Mouse (Mus musculus) midbrain, embryonic 11.5 days (tissue): ENCODE results near the gene Ffar3. TPM values are rescaled to one million over a fixed set of nuclear protein-coding genes. Genes with fewer than 3 reads are reported as not detected.

Experiments used
- ATAC-seq: fragments of 200-750 bp; cut with Nextera tagmentation; 2 replicates; pipeline ENCODE4 v1.8.0; 2017; ENCODE audit warnings: moderate TSS enrichment, moderate library complexity; ENCODE audit not compliant: low FRiP score
- DNase-seq: peaks from one replicate; pipeline ENCODE4 v3.0.0; 2015; ENCODE audit warnings: low spot score; ENCODE audit errors: missing footprints
- H3K27ac ChIP-seq: fragments of 300-500 bp; sonication (generic); 2 replicates; pipeline ENCODE4 v1.5.1; 2014; ENCODE audit warnings: low read depth, low read length
- H3K27me3 ChIP-seq: fragments of 300-500 bp; sonication (generic); 2 replicates; pipeline ENCODE4 v1.6.1; 2014; ENCODE audit warnings: mild to moderate bottlenecking, low read length, moderate library complexity, mixed read lengths; ENCODE audit not compliant: control insufficient read depth, insufficient read depth
- H3K36me3 ChIP-seq: fragments of 300-500 bp; sonication (generic); 2 replicates; pipeline ENCODE4 v1.6.1; 2014; ENCODE audit warnings: mild to moderate bottlenecking, low read length, moderate library complexity, mixed read lengths; ENCODE audit not compliant: control insufficient read depth, insufficient read depth
- H3K4me1 ChIP-seq: fragments of 300-500 bp; sonication (generic); 2 replicates; pipeline ENCODE4 v1.6.1; 2014; ENCODE audit warnings: low read length; ENCODE audit not compliant: control insufficient read depth, insufficient read depth
- H3K4me2 ChIP-seq: fragments of 300-500 bp; sonication (generic); 2 replicates; pipeline ENCODE4 v1.6.1; 2014; ENCODE audit warnings: mild to moderate bottlenecking, moderate library complexity
- H3K4me3 ChIP-seq: fragments of 300-500 bp; sonication (generic); 2 replicates; pipeline ENCODE4 v1.5.1; 2014; ENCODE audit warnings: low read depth, low read length
- H3K9ac ChIP-seq: fragments of 300-500 bp; sonication (generic); 2 replicates; pipeline ENCODE4 v1.6.1; 2014; ENCODE audit warnings: low read length
- H3K9me3 ChIP-seq: fragments of 300-500 bp; sonication (generic); 2 replicates; pipeline ENCODE4 v1.6.1; 2016; ENCODE audit warnings: low read length; ENCODE audit not compliant: control insufficient read depth
- WGBS: fragments of 180-500 bp; shearing (Covaris S2); extraction: QIAGEN DNeasy Blood & Tissue Kit; methylation state at CpG from one replicate; pipeline ENCODE4 v1.1.7; 2014; 5-methylcytosine and 5-hydroxymethylcytosine counted together
- polyA plus RNA-seq: library from polyadenylated mRNA; unstranded; fragments of >200 nt; fragmentation: Nextera tagmentation; extraction: Ambion mirVana; gene quantifications from 2 replicates; pipeline ENCODE4 v1.2.1, GENCODE M21; 2014

The Ffar3 gene
- not detected in 2 replicates for polyA plus RNA-seq

DNA sequence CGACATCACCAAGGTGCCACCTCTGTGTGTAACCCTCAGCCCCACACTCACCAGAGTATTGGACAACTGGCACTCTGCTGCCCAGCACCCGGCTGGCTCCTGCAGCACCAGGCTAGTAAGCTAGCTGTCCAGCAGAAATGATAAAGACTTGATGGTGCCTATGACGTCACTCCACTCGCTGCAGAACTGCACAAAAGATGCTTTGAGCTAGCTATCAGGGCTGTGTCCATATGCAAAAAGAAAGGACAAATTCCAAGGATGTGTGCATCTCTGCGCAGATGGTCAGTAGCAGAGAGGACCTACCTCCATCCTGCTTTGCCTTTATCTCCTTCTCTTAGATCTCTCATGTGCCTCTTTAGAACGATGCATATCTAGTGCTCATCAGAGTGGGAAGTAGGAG is at the start of gene Ffar3:
Gene Ffar3 (minus strand): TSS at position 101 of the 400 bp plus-strand sequence.
- Histone ChIP-seq H3K4me2 (no peak within 1 kb of the TSS), H3K27ac (no peak within 1 kb of the TSS), H3K9ac (no peak within 1 kb of the TSS), H3K9me3 (no peaks in the 10 kb centered on the region), H3K36me3 (no peaks in the 10 kb centered on the region), H3K4me3 (no peak within 1 kb of the TSS), H3K4me1 (no peaks in the 10 kb centered on the region), H3K27me3 (no peaks in the 10 kb centered on the region)
- ATAC-seq = no peak
- WGBS = 86% methylated on average over 6 of the region's 6 CpGs
- no peak for DNase-seq

DNA sequence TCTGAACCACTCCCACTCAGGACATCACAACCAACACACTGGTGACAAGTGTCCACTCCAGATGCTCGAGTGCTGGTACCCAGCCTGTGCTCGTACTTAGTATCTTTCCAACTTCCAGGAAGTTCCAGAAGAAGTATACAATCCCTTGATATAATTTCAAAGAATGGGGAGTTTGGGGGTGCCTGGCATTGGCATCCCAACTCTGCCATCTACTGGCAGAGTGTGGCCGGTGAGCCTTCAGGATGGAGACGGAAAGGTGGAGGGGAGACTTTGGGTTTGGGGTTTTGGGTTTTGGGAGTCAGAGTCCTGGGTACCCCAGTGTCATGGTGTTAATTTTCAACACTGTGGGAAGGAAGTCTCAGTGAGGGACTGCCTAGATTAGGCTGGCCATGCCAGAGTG is 48.1 kb upstream of the Ffar3 start:
- ATAC-seq (no peak), DNase-seq (no peak)
- Histone ChIP-seq H3K9ac (no peak overlapping the region), H3K4me3 (no peak overlapping the region), H3K4me2 (no peak overlapping the region), H3K27ac (no peak overlapping the region), H3K36me3 (no peaks in the 10 kb centered on the region), H3K9me3 (no peaks in the 10 kb centered on the region), H3K27me3 (no peaks in the 10 kb centered on the region), H3K4me1 (0 out of 2 replicates have a peak, but pooled peaks cover 5% of the 10 kb centered on the region)
- WGBS = 60% methylated on average over 4 of the region's 4 CpGs

DNA sequence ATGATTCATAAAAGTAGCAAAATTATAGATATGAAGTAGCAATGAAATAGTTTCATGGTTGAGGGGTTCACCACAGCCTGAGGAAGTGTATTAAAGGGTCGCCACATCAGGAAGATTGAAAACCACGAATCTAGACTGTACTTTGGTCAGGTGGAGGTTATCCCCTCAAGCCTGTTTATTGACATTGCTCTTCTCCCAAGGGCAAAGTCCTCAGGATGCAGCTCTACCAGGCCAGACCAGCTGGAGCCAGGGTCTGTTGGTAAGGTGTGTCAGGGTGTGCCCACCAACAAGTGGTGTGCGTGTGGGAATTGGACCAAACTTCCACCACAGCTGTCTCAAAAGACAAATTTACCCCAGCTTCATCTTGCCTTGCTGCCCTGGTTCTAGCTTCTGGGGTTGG is 39.2 kb upstream of the Ffar3 start:
- no peak for ATAC-seq
- no peaks in the 10 kb centered on the region for H3K36me3 ChIP-seq
- H3K4me2 ChIP-seq = no peak overlapping the region
- no peaks in the 10 kb centered on the region for H3K4me1 ChIP-seq
- H3K27me3 ChIP-seq = no peaks in the 10 kb centered on the region
- WGBS = 85% methylated on average over 3 of the region's 3 CpGs
- no peak overlapping the region for H3K9ac ChIP-seq
- no peak for DNase-seq
- no peak overlapping the region for H3K4me3 ChIP-seq
- no peaks in the 10 kb centered on the region for H3K9me3 ChIP-seq
- no peak overlapping the region for H3K27ac ChIP-seq

DNA sequence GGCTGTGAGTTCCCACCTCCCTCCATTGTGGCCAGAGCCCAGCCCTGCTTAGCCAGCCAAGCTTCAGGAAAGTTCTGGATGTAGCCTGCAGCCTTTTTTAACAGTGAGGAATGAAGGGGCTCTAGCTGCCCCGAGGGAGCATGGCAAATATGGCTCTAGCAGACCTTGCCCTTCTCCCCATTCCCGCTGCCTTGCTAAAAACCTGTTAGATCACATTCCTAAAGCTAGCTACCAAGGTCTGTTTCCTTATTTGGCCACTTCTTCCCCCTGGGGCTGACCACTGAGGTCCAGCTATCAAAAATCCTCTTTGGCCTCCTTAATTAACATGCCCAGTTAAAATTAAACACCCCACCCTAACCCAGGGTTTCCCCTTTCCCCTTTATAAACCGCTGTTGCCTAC is 36.5 kb upstream of the Ffar3 start:
- no peak overlapping the region for H3K4me3 ChIP-seq
- DNase-seq = no peak
- no peaks in the 10 kb centered on the region for H3K9me3 ChIP-seq
- H3K4me2 ChIP-seq = no peak overlapping the region
- H3K4me1 ChIP-seq = no peaks in the 10 kb centered on the region
- 70% methylated on average over 3 of the region's 3 CpGs for WGBS
- no peak overlapping the region for H3K27ac ChIP-seq
- H3K36me3 ChIP-seq = no peaks in the 10 kb centered on the region
- no peak overlapping the region for H3K9ac ChIP-seq
- no peak for ATAC-seq
- H3K27me3 ChIP-seq = no peaks in the 10 kb centered on the region

DNA sequence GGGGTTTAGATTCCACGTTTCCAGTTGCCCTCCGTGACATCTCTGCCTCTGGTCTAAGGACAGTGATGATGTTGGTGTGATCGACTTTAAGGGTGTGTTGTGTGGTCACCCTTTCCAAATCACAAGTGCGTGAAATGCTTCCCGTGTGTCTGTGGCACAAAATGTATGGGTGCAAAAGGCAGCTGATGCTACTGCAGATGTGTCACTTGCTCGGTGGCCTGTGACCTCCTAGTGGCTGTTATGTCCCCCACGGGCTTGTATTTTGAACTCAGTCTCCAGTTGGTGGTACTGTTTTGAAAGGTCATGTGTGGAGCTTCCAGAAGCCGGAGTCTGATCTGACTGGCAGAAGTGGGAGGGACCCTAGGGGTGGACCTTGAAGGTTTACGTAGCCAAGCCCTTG is 35.8 kb upstream of the Ffar3 start:
- Histone ChIP-seq H3K27ac (no peak overlapping the region), H3K4me2 (no peak overlapping the region), H3K9me3 (no peaks in the 10 kb centered on the region), H3K36me3 (no peaks in the 10 kb centered on the region), H3K4me3 (no peak overlapping the region), H3K27me3 (no peaks in the 10 kb centered on the region), H3K9ac (no peak overlapping the region), H3K4me1 (no peaks in the 10 kb centered on the region)
- no peak for DNase-seq
- 89% methylated on average over 9 of the region's 9 CpGs for WGBS
- ATAC-seq = no peak

DNA sequence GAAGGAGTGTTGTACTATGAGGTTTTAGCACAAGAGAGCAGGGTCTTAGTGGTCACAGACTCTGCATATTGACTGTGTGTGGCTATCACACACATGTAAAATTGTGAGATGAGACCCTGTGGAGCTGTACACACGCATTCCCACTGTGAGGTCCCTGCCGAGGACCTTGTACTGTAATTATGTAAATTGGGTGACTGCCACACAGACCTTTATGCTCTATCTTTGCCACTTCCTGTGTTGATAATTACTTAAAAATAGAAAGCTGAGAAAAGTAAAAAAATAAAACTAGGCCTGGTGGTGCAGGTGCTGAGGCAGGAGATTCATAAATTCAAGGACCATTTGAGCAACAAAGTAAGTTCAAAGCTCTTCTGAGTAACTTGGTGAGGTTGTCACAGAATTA is 34.7 kb upstream of the Ffar3 start:
- 91% methylated on average over 2 of the region's 2 CpGs for WGBS
- Histone ChIP-seq H3K4me2 (no peak overlapping the region), H3K4me3 (no peak overlapping the region), H3K9ac (no peak overlapping the region), H3K27me3 (no peaks in the 10 kb centered on the region), H3K4me1 (no peaks in the 10 kb centered on the region), H3K9me3 (no peaks in the 10 kb centered on the region), H3K27ac (no peak overlapping the region), H3K36me3 (no peaks in the 10 kb centered on the region)
- no peak for ATAC-seq
- DNase-seq = no peak

DNA sequence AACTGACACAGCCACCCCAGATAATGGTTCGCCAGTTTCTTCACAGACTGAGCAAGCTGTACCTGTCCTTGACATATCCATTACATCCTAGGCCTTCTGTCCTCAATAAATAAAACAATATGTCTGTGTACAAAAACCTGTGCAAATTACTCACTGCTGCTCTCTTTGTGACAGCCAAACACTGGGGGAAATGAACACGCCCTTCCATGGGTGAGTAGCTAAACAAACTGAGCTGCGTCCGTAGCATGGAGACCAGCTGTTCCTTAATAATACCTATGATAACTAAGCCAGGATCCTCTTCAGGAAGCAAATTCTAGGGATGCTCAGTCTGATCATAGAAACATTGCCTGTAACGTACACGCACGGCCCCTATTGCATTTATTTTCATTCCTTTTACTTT is 32.8 kb upstream of the Ffar3 start:
- DNase-seq (no peak), ATAC-seq (no peak)
- H3K27ac ChIP-seq = no peak overlapping the region
- no peaks in the 10 kb centered on the region for H3K4me1 ChIP-seq
- no peaks in the 10 kb centered on the region for H3K9me3 ChIP-seq
- H3K4me2 ChIP-seq = no peak overlapping the region
- H3K27me3 ChIP-seq = no peaks in the 10 kb centered on the region
- no peak overlapping the region for H3K4me3 ChIP-seq
- H3K36me3 ChIP-seq = no peaks in the 10 kb centered on the region
- no peak overlapping the region for H3K9ac ChIP-seq
- WGBS = 83% methylated on average over 7 of the region's 7 CpGs

DNA sequence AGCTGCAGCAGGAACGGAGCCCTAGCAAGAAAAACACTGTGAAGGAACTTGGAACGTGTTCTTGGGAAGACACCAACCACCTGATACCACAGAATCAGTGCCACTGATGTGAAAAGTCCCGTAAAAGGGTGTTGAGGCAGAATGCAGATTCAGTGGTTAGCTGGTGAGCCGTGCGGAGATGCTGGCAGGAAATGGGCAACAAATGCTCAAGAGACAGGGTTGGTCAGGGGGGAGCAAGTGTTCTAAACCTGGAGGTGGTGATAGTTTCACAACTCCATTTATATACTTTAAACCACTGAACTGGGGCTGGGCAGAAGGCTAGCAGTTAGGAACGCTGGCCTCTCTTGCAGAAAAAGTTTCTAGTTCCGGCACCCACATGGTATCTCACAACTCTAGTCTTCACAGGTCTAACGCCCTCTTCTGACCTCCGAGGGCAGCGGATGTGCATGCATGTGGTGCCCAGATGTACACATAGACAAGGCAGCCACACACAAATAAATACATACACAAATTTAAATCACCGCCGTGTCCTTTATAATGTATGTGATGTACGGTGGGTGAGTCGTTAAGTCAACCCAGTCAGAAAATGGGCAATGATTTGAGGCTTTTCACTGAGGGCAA is 31.7 kb upstream of the Ffar3 start:
- WGBS = 87% methylated on average over 14 of the region's 14 CpGs
- ATAC-seq (no peak), DNase-seq (no peak)
- Histone ChIP-seq H3K27me3 (no peaks in the 10 kb centered on the region), H3K4me2 (no peak overlapping the region), H3K9me3 (no peaks in the 10 kb centered on the region), H3K27ac (no peak overlapping the region), H3K4me3 (no peak overlapping the region), H3K4me1 (no peaks in the 10 kb centered on the region), H3K9ac (no peak overlapping the region), H3K36me3 (no peaks in the 10 kb centered on the region)

DNA sequence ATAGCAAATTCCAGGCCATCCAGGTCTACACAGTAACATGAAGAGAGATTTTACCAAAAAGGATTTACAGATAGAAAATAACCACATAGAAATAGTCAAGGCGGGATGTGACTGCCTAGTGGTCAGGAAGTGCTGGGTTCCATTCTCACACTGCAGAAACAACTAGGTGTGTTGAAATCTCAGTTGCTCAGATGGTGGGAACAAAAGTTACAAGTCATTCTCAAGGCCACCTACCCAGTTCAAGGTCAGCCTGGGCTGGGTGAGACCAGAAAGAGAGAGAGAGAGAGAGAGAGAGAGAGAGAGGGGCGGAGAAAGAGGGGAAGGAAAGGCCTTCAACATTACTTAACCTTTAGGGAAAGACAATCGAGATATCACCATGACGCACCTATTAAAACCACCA is 30.9 kb upstream of the Ffar3 start:
- ATAC-seq = no peak
- no peaks in the 10 kb centered on the region for H3K27me3 ChIP-seq
- no peak overlapping the region for H3K9ac ChIP-seq
- 89% methylated on average over 4 of the region's 4 CpGs for WGBS
- H3K9me3 ChIP-seq = no peaks in the 10 kb centered on the region
- no peaks in the 10 kb centered on the region for H3K36me3 ChIP-seq
- H3K27ac ChIP-seq = no peak overlapping the region
- H3K4me1 ChIP-seq = no peaks in the 10 kb centered on the region
- no peak overlapping the region for H3K4me3 ChIP-seq
- no peak overlapping the region for H3K4me2 ChIP-seq
- no peak for DNase-seq
